Mouse (Mus musculus) mouse trophoblast stem cell (cell line): Measurements from ENCODE around the gene Chrm4.

Source experiments
- in situ Hi-C, 2 experiments: fragments of 300-500 bp; cut with MseI, MboI; formaldehyde crosslinking; loops; 2 replicates in 1 of 2; 3 replicates in 1 of 2; pipeline ENCODE4 v1.15.1; 2025

Chrm4 gene

GRCm38 (mm10) chr2:91922586-91923414 lies 4.2 kb upstream of the Chrm4 start:
- in situ Hi-C loops: no loop called here

- in situ Hi-C loops: no loop called here
Observed at GRCm38 (mm10) chr2:91923415-91924337, 3.4 kb upstream of the Chrm4 start.

- in situ Hi-C loops: no loop called here
Observed at GRCm38 (mm10) chr2:91924726-91925125, 2.3 kb upstream of the Chrm4 start.

- in situ Hi-C loops: no loop called here
Observed at GRCm38 (mm10) chr2:91925442-91925841, 1.6 kb upstream of the Chrm4 start.

GRCm38 (mm10) chr2:91927826-91928533 lies 931 bp downstream of the Chrm4 start:
- in situ Hi-C loops: no loop called here

GRCm38 (mm10) chr2:91928534-91929350 lies 1.7 kb downstream of the Chrm4 start:
- in situ Hi-C loops: no loop called here

- in situ Hi-C loops: no loop called here
Observed at GRCm38 (mm10) chr2:91929455-91929854, 2.4 kb downstream of the Chrm4 start.

GRCm38 (mm10) chr2:91929936-91930335 lies 2.9 kb downstream of the Chrm4 start:
- in situ Hi-C loops: no loop called here

GRCm38 (mm10) chr2:91930761-91931291 lies 3.8 kb downstream of the Chrm4 start:
- in situ Hi-C loops: no loop called here

- in situ Hi-C loops: no loop called here
Observed at GRCm38 (mm10) chr2:91931328-91932159, 4.5 kb downstream of the Chrm4 start.

GRCm38 (mm10) chr2:91932160-91932711 lies 5.2 kb downstream of the Chrm4 start, which contains the start of gene Mdk:
Gene Mdk (minus strand): TSS chr2:91932297.
- in situ Hi-C loops: no loop called here

GRCm38 (mm10) chr2:91932737-91933350 lies 5.8 kb downstream of the Chrm4 start:
- in situ Hi-C loops: no loop called here

- in situ Hi-C loops: no loop called here
Observed at GRCm38 (mm10) chr2:91933471-91933870, 6.4 kb downstream of the Chrm4 start.

- in situ Hi-C loops: no loop called here
Observed at GRCm38 (mm10) chr2:91934016-91934415, 7.0 kb downstream of the Chrm4 start.

- in situ Hi-C loops: no loop called here
Observed at GRCm38 (mm10) chr2:91934826-91935525, 7.9 kb downstream of the Chrm4 start.

GRCm38 (mm10) chr2:91936154-91936553 lies 9.1 kb downstream of the Chrm4 start:
- in situ Hi-C loops: no loop called here

- in situ Hi-C loops: no loop called here
Observed at GRCm38 (mm10) chr2:91939303-91939935, 12.4 kb downstream of the Chrm4 start.

- in situ Hi-C loops: no loop called here
Observed at GRCm38 (mm10) chr2:91942356-91942755, 15.3 kb downstream of the Chrm4 start.
